ENCODE assay signal across 14 mouse cellular contexts in genomic region chr12:33028708-33029107, GRCm38 (mm10).
DNase-seq lines count a peak whose midpoint lies in the region; ATAC-seq and TF ChIP-seq lines count a peak whose summit lies in the region.
"Had no signal": no experiment of that assay in that cellular context is flagged by ENCODE, and none has a peak within 500 bp of the region (broad histone marks: within the 10 kb centered on the region; RNA-seq: fewer than 3 reads in every experiment).

No protein-coding gene starts in this region.

- peak; percentile 47; the same call in 1 of the 2 replicates for ATAC-seq in hindbrain, embryonic 11.5 days (ENCODE audit: low FRiP score)
- no peak; the same call in 1 of the 2 replicates for ATAC-seq in hindbrain, embryonic 14.5 days (ENCODE audit: low FRiP score)
- peak; percentile 13; the same call in 1 of the 2 replicates for ATAC-seq in lung, embryonic 14.5 days (ENCODE audit: insufficient read depth)
- ATAC-seq: lung, postnatal 0 days had no signal

- H3K4me3 ChIP-seq in hindbrain, embryonic 11.5 days (ENCODE audit: low read depth, low read length): no peak overlapping the region
- no peak overlapping the region for H3K4me3 ChIP-seq in hindbrain, embryonic 14.5 days (replicated peaks; ENCODE audit: low read length)
- H3K4me3 ChIP-seq in lung, embryonic 14.5 days (ENCODE audit: low read depth, low read length): no peak overlapping the region
- H3K4me3 ChIP-seq in limb, embryonic 10.5 days: no peak overlapping the region
- H3K4me3 ChIP-seq: heart, embryonic 13.5 days; liver, embryonic 13.5 days; megakaryocyte, embryonic 14.5 days had no signal

- H3K9ac ChIP-seq in hindbrain, embryonic 11.5 days (ENCODE audit: low read depth, low read length): no peak overlapping the region
- H3K9ac ChIP-seq in hindbrain, embryonic 14.5 days: no peak overlapping the region
- H3K9ac ChIP-seq in lung, embryonic 14.5 days: no peak overlapping the region
- H3K9ac ChIP-seq: heart, embryonic 13.5 days; liver, embryonic 13.5 days had no signal

- peak; percentile 13 to 26 for DNase-seq in cerebellum, postnatal 14 days
- DNase-seq in cerebellum, adult 11-12 months: no peak
- DNase-seq in hindbrain, embryonic 11.5 days (ENCODE audit: low spot score): no peak
- no peak for DNase-seq in hindbrain, embryonic 14.5 days (ENCODE audit: low spot score)
- no peak for DNase-seq in lung, embryonic 14.5 days
- no peak for DNase-seq in lung, postnatal 36 days
- no peak for DNase-seq in limb, embryonic 10.5 days (ENCODE audit: low spot score)
- DNase-seq in spleen, postnatal 14 days (ENCODE audit: low spot score in 2 of 2): no peak
- DNase-seq: gastrocnemius, postnatal 25 days; liver, embryonic 13.5 days; thymus, postnatal 25 days had no signal

- H3K4me2 ChIP-seq in hindbrain, embryonic 11.5 days (replicated peaks; ENCODE audit: low read depth, low read length): no peak overlapping the region
- H3K4me2 ChIP-seq in hindbrain, embryonic 14.5 days (replicated peaks): no peak overlapping the region
- H3K4me2 ChIP-seq in lung, embryonic 14.5 days: no peak overlapping the region
- H3K4me2 ChIP-seq: heart, embryonic 13.5 days; liver, embryonic 13.5 days had no signal

- no peaks in the 10 kb centered on the region for H3K36me3 ChIP-seq in hindbrain, embryonic 11.5 days (ENCODE audit: control insufficient read depth, insufficient read depth, low read length)
- no peaks in the 10 kb centered on the region for H3K36me3 ChIP-seq in hindbrain, embryonic 14.5 days (replicated peaks; ENCODE audit: control insufficient read depth, insufficient read depth)
- no peaks in the 10 kb centered on the region for H3K36me3 ChIP-seq in lung, embryonic 14.5 days (ENCODE audit: insufficient read depth)
- H3K36me3 ChIP-seq in limb, embryonic 10.5 days: no peaks in the 10 kb centered on the region
- H3K36me3 ChIP-seq: heart, embryonic 13.5 days; liver, embryonic 13.5 days had no signal

- H3K27me3 ChIP-seq in hindbrain, embryonic 11.5 days (ENCODE audit: control insufficient read depth, insufficient read depth, low read length): no peaks in the 10 kb centered on the region
- H3K27me3 ChIP-seq in hindbrain, embryonic 14.5 days (ENCODE audit: control insufficient read depth, insufficient read depth, low read length): no peaks in the 10 kb centered on the region; the same call in 1 of the 2 replicates
- H3K27me3 ChIP-seq in lung, embryonic 14.5 days (ENCODE audit: insufficient read depth, low read length): no peaks in the 10 kb centered on the region
- H3K27me3 ChIP-seq in limb, embryonic 10.5 days (ENCODE audit: low read depth, poor library complexity, severe bottlenecking): no peaks in the 10 kb centered on the region; the same call in 1 of the 2 replicates

- no peak overlapping the region for H3K27ac ChIP-seq in hindbrain, embryonic 11.5 days (ENCODE audit: low read depth, low read length)
- H3K27ac ChIP-seq in hindbrain, embryonic 14.5 days: no peak overlapping the region
- no peak overlapping the region for H3K27ac ChIP-seq in lung, embryonic 14.5 days (ENCODE audit: low read depth)
- H3K27ac ChIP-seq in limb, embryonic 10.5 days: 0 out of 2 replicates have a peak overlapping the region, but pooled peaks have one; percentile 47
- H3K27ac ChIP-seq: heart, embryonic 13.5 days; liver, embryonic 13.5 days had no signal

- WGBS in hindbrain, embryonic 11.5 days: 47% methylated on average over 13 of the region's 13 CpGs
- whole genome bisulfite sequencing in hindbrain, embryonic 14.5 days: 55% methylated on average over 13 of the region's 13 CpGs
- WGBS in lung, embryonic 14.5 days: 54% methylated on average over 13 of the region's 13 CpGs
- WGBS in limb, embryonic 10.5 days: 45% methylated on average over 13 of the region's 13 CpGs

- H3K4me1 ChIP-seq in hindbrain, embryonic 11.5 days (replicated peaks; ENCODE audit: control insufficient read depth, insufficient read depth, low read length): peaks cover 2% of the 10 kb centered on the region; the same call in 1 of the 2 replicates
- H3K4me1 ChIP-seq in hindbrain, embryonic 14.5 days (replicated peaks; ENCODE audit: control insufficient read depth, insufficient read depth, low read length): no peaks in the 10 kb centered on the region; the same call in none of the 2 replicates
- no peaks in the 10 kb centered on the region for H3K4me1 ChIP-seq in lung, embryonic 14.5 days (ENCODE audit: insufficient read depth)
- H3K4me1 ChIP-seq in limb, embryonic 10.5 days: peaks cover 27% of the 10 kb centered on the region
- H3K4me1 ChIP-seq: liver, embryonic 13.5 days had no signal

- no peaks in the 10 kb centered on the region for H3K9me3 ChIP-seq in hindbrain, embryonic 11.5 days (ENCODE audit: control insufficient read depth, low read length)
- H3K9me3 ChIP-seq in hindbrain, embryonic 14.5 days (ENCODE audit: control insufficient read depth, low read length): no peaks in the 10 kb centered on the region
- H3K9me3 ChIP-seq in lung, embryonic 14.5 days (ENCODE audit: low read depth, low read length): no peaks in the 10 kb centered on the region
- no peaks in the 10 kb centered on the region for H3K9me3 ChIP-seq in limb, embryonic 10.5 days (replicated peaks)
- H3K9me3 ChIP-seq: heart, embryonic 13.5 days; liver, embryonic 13.5 days; megakaryocyte, embryonic 14.5 days had no signal

- no peak for TF ChIP-seq CTCF in lung, embryonic 14.5 days (IDR thresholded peaks at IDR 0.05; ENCODE audit: low read depth)

Comparison
In these comparisons a context has a peak if more than half of its experiments do, and no peak if none do; other contexts are left out.
1. DNase-seq: peak in cerebellum, postnatal 14 days (2 of 2); none in cerebellum, adult 11-12 months (single experiment), hindbrain, embryonic 11.5 days (single experiment), hindbrain, embryonic 14.5 days (single experiment), lung, embryonic 14.5 days (single experiment), lung, postnatal 36 days (single experiment), limb, embryonic 10.5 days (single experiment) and spleen, postnatal 14 days (0 of 2).